Mouse (Mus musculus): Measurements from ENCODE around the gene Olfr402.
"Not testable (repeated sequence)": the region's sequence is repeated elsewhere in the genome, so short reads cannot be mapped to it uniquely, and the experiment has no call there.

The Olfr402 gene

GRCm38 (mm10) chr11:74153229-74153628 lies at the start of gene Olfr402:
Olfr402 (plus strand) TSS chr11:74153529.
- DNase-seq (ENCODE audit: low read depth) = no peak

GRCm38 (mm10) chr11:74105066-74105465 lies 48.3 kb upstream of the Olfr402 start:
- no peak for DNase-seq (ENCODE audit: low read depth)

- no peak for DNase-seq (ENCODE audit: low read depth)
Observed at GRCm38 (mm10) chr11:74113412-74113811, 39.9 kb upstream of the Olfr402 start, which contains the start of gene Olfr401. Olfr401 (plus strand) TSS chr11:74113712.

GRCm38 (mm10) chr11:74140001-74140400 lies 13.3 kb upstream of the Olfr402 start:
- DNase-seq (ENCODE audit: low read depth) = not testable (repeated sequence)

DNA sequence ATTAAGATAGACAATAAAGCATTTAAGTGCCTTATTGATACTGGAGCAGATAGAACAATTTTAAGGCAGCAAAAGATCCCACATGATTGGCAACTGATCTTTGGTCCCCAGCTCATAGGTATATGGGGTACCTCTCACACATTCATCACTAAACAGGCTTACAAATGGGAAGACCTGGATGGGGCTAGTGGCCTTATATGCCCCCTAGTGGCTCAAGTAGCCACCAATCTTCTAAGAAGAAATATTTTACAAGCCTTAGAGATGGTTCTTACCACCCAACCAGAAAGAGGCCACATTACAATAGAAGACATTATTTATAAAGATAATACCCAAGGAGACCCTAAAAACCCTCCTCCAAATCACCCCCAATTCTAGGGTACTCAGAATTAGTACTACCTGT lies 7.5 kb upstream of the Olfr402 start:
- no peak for DNase-seq (ENCODE audit: low read depth)

- DNase-seq (ENCODE audit: low read depth) = no peak
Observed at GRCm38 (mm10) chr11:74168771-74169170, 15.4 kb downstream of the Olfr402 start.

- no peak for DNase-seq (ENCODE audit: low read depth)
Observed at GRCm38 (mm10) chr11:74183168-74183567, 29.8 kb downstream of the Olfr402 start.

- no peak for DNase-seq (ENCODE audit: low read depth)
Observed at GRCm38 (mm10) chr11:74183745-74184144, 30.4 kb downstream of the Olfr402 start.

DNA sequence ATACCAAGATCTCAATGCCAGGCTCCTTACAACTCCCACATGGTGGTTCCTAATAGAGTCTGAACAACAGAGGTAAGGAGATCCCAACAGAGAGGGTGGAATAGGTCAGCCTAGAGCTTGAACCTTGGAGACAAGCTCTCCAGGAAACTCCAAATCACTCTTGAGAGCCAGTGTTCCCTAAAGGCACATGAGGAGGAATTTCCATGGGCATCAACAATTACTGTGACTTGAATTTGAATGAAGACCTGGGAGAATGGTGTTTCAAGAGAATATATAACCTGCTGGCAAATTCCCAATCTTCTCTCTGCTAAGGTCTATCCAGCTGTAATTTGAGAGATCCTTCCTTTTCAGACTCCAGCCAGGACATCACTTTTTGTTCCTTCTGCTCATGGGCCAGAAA lies 32.6 kb downstream of the Olfr402 start, which contains the start of gene Olfr403:
Gene Olfr403 (plus strand): TSS at position 301 of the 400 bp plus-strand sequence.
- DNase-seq (ENCODE audit: low read depth) = no peak
